Mouse (Mus musculus) midbrain, postnatal 0 days (tissue): ENCODE results near the gene Heatr5a. TPM values are rescaled to one million over a fixed set of nuclear protein-coding genes. Genes with fewer than 3 reads are reported as not detected.

Experiments used
- ATAC-seq: fragments of 200-750 bp; cut with Nextera tagmentation; 2 replicates; pipeline ENCODE4 v1.8.0; 2017; ENCODE audit warnings: moderate number of reproducible peaks, mild to moderate bottlenecking, moderate TSS enrichment, moderate library complexity; ENCODE audit not compliant: low FRiP score
- DNase-seq: peaks from one replicate; pipeline ENCODE4 v3.0.0-alpha.2; 2015; ENCODE audit warnings: low spot score
- H3K27ac ChIP-seq: fragments of 300-500 bp; sonication (generic); 2 replicates; pipeline ENCODE4 v1.5.1; 2014; ENCODE audit warnings: low read depth, mild to moderate bottlenecking, low read length, mixed read lengths
- H3K27me3 ChIP-seq: fragments of 300-500 bp; sonication (generic); 2 replicates; pipeline ENCODE4 v1.6.1; 2014; ENCODE audit warnings: low read length, control low read depth, mixed read lengths; ENCODE audit not compliant: insufficient read depth
- H3K36me3 ChIP-seq: fragments of 300-500 bp; sonication (generic); 2 replicates; pipeline ENCODE4 v1.6.1; 2014; ENCODE audit warnings: low read length, control low read depth, mixed read lengths; ENCODE audit not compliant: insufficient read depth
- H3K4me1 ChIP-seq: fragments of 300-500 bp; sonication (generic); 2 replicates; pipeline ENCODE4 v1.6.1; 2014; ENCODE audit warnings: mild to moderate bottlenecking, control low read depth, antibody characterized with exemption, low read length, mixed read lengths; ENCODE audit not compliant: insufficient read depth
- H3K4me2 ChIP-seq: fragments of 300-500 bp; sonication (generic); 2 replicates; pipeline ENCODE4 v1.6.1; 2014; ENCODE audit warnings: low read depth, mild to moderate bottlenecking, low read length, mixed read lengths; ENCODE audit not compliant: poor library complexity, severe bottlenecking
- H3K4me3 ChIP-seq: fragments of 300-500 bp; sonication (generic); 2 replicates; pipeline ENCODE4 v1.5.1; 2014; ENCODE audit warnings: low read depth, mild to moderate bottlenecking, low read length, moderate library complexity
- H3K9ac ChIP-seq: fragments of 300-500 bp; sonication (generic); replicated peaks from 2 replicates; pipeline ENCODE4 v1.6.1; 2014; ENCODE audit warnings: mild to moderate bottlenecking, low read length, moderate library complexity, mixed read lengths; ENCODE audit not compliant: poor library complexity, severe bottlenecking
- H3K9me3 ChIP-seq: fragments of 300-500 bp; sonication (generic); 2 replicates; pipeline ENCODE4 v1.6.1; 2016; ENCODE audit warnings: low read length, control low read depth
- CTCF ChIP-seq: IDR thresholded peaks from 2 replicates; pipeline ENCODE4 v1.5.1; 2016; ENCODE audit warnings: antibody characterized with exemption, mild to moderate bottlenecking
- WGBS: fragments of 180-500 bp; shearing (Covaris S2); extraction: QIAGEN DNeasy Blood & Tissue Kit; methylation state at CpG from one replicate; pipeline ENCODE4 v1.1.7; 2014; 5-methylcytosine and 5-hydroxymethylcytosine counted together
- polyA plus RNA-seq: library from polyadenylated mRNA; unstranded; fragments of >200 nt; fragmentation: Nextera tagmentation; extraction: Ambion mirVana; gene quantifications from 2 replicates; pipeline ENCODE4 v1.2.1, GENCODE M21; 2015
- total RNA-seq: library from RNA; depleted of rRNA; stranded (reverse); fragments of >200 nt; gene quantifications from 2 replicates; pipeline ENCODE4 v1.2.3, GENCODE M21; 2014

Gene Heatr5a
- total and polyA plus RNA-seq, 2 experiments from 2014 or later = 3.3 to 25.3 TPM

DNA sequence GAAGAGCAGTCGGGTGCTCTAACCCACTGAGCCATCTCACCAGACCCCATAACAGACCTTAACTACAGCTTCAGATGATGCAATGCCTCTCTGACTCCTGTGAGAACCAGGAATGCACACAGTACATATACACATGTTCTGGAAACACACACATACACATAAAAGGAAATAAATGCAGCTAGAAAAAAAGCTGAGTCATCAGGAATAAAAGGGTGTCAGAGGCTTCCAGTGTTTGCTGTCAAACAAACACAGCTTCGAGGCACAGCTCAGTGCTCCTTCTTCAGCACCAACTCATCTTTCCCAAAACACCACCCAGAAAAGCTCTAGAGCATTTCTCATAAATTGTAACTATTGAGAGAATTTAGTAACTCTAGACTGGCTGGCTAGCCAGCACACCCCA is 86.3 kb downstream of the Heatr5a start:
- no peaks in the 10 kb centered on the region for H3K27me3 ChIP-seq
- no peak for DNase-seq
- H3K4me1 ChIP-seq = no peaks in the 10 kb centered on the region
- 89% methylated on average over 2 of the region's 2 CpGs for WGBS
- no peak for ATAC-seq
- H3K4me2 ChIP-seq = no peak overlapping the region
- no peak overlapping the region for H3K27ac ChIP-seq
- H3K9me3 ChIP-seq = no peaks in the 10 kb centered on the region
- H3K4me3 ChIP-seq = no peak overlapping the region
- H3K36me3 ChIP-seq = peaks cover 37% of the 10 kb centered on the region
- no peak for TF ChIP-seq CTCF
- H3K9ac ChIP-seq = no peak overlapping the region

- no peak overlapping the region for H3K4me3 ChIP-seq
- no peak overlapping the region for H3K9ac ChIP-seq
- H3K9me3 ChIP-seq = no peaks in the 10 kb centered on the region
- TF ChIP-seq CTCF = no peak
- peaks cover 38% of the 10 kb centered on the region for H3K36me3 ChIP-seq
- H3K27me3 ChIP-seq = no peaks in the 10 kb centered on the region
- no peak overlapping the region for H3K27ac ChIP-seq
- 92% methylated on average over 9 of the region's 9 CpGs for WGBS
- no peak overlapping the region for H3K4me2 ChIP-seq
- ATAC-seq = no peak
- H3K4me1 ChIP-seq = no peaks in the 10 kb centered on the region
- no peak for DNase-seq
Observed at GRCm38 (mm10) chr12:51883297-51883805, 87.8 kb downstream of the Heatr5a start.

DNA sequence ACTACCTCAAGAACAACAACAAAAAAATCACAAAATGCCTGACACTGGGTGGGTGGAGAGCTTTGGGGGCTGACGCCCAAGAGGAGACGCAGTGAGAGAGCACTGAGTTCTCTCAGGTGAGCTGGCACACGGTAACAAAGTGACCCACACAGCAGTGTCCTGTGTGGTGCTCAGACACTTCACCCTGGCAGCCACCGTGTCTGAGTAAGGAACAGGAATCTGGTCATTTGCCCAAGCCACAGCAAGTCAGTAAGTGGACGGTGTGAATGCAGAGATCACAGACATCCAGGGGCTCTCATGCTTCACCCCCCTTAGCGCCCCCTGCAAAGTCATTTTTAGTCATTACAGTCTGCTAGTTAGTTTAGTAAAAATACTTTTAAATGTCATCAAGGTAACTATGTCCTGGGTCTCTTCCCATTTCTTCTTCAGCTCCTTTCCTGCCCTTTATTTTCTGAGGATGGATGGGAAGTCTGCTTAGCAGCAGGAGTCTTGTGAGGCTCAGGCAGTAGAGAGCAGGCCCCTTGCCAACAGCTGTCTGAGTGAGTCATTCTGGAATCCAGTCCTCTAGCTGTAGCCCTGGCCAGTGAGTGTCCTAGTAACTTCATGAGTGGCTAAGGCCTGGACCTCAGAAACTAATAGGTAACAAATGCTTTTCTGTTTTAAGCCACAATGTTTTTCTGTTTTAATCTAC is 88.4 kb downstream of the Heatr5a start:
- Histone ChIP-seq H3K4me1 (no peaks in the 10 kb centered on the region), H3K36me3 (peaks cover 34% of the 10 kb centered on the region), H3K9ac (no peak overlapping the region), H3K27me3 (no peaks in the 10 kb centered on the region), H3K4me3 (no peak overlapping the region), H3K4me2 (no peak overlapping the region), H3K27ac (no peak overlapping the region), H3K9me3 (no peaks in the 10 kb centered on the region)
- no peak for TF ChIP-seq CTCF
- ATAC-seq (no peak), DNase-seq (peak; percentile 70)
- WGBS = 78% methylated on average over 6 of the region's 6 CpGs

- DNase-seq (no peak), ATAC-seq (no peak)
- no peak overlapping the region for H3K9ac ChIP-seq
- H3K4me1 ChIP-seq = no peaks in the 10 kb centered on the region
- no peaks in the 10 kb centered on the region for H3K9me3 ChIP-seq
- no peak overlapping the region for H3K4me3 ChIP-seq
- H3K4me2 ChIP-seq = no peak overlapping the region
- H3K27ac ChIP-seq = no peak overlapping the region
- no peaks in the 10 kb centered on the region for H3K27me3 ChIP-seq
- WGBS = 92% methylated on average over 2 of the region's 2 CpGs
- TF ChIP-seq CTCF = peak; percentile 31; the same call in 1 of the 2 replicates
- H3K36me3 ChIP-seq = peaks cover 37% of the 10 kb centered on the region
Observed at GRCm38 (mm10) chr12:51881775-51882174, 89.3 kb downstream of the Heatr5a start.

- H3K36me3 ChIP-seq = no peaks in the 10 kb centered on the region
- no peak overlapping the region for H3K4me2 ChIP-seq
- 75% methylated on average over 11 of the region's 11 CpGs for WGBS
- H3K9me3 ChIP-seq = no peaks in the 10 kb centered on the region
- 0 out of 2 replicates have a peak, but pooled peaks cover under 1% of the 10 kb centered on the region for H3K4me1 ChIP-seq
- ATAC-seq (no peak), DNase-seq (no peak)
- H3K27ac ChIP-seq = no peak overlapping the region
- H3K4me3 ChIP-seq = no peak overlapping the region
- TF ChIP-seq CTCF = no peak
- H3K9ac ChIP-seq = no peak overlapping the region
- no peaks in the 10 kb centered on the region for H3K27me3 ChIP-seq
Observed at GRCm38 (mm10) chr12:51871446-51872144, 99.5 kb downstream of the Heatr5a start.

DNA sequence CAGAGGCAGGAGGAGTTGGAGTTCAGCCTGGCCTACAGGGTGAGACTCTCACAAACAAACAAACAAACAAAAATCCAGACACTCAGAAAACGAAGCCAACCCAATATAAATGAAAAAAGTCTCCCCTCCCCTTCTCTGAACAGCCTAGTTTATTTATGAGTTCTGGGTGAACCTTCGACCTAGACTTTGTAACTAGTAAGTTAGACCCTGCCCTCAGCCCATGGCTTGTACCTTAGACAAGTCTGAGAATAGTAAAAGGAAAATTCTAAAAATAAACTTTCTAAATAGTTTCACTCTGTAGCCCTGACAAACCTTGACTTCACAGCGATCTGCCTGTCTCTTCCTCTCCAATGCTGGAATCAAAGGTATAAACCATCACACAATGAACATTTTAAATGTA is 101.6 kb downstream of the Heatr5a start:
- H3K4me1 ChIP-seq = peaks cover 11% of the 10 kb centered on the region

More for the DNA sequence above, 101.6 kb downstream of the Heatr5a start:
- Histone ChIP-seq H3K9me3 (no peaks in the 10 kb centered on the region), H3K27me3 (no peaks in the 10 kb centered on the region), H3K27ac (no peak overlapping the region), H3K36me3 (no peaks in the 10 kb centered on the region), H3K4me2 (no peak overlapping the region), H3K9ac (no peak overlapping the region), H3K4me3 (no peak overlapping the region)
- DNase-seq (no peak), ATAC-seq (no peak)
- TF ChIP-seq CTCF = no peak
- WGBS = 86% methylated on average over 3 of the region's 3 CpGs
